Mouse (Mus musculus) heart, embryonic 10.5 days (tissue): Measurements from ENCODE around the gene Ddx39b. TPM values are rescaled to one million over a fixed set of nuclear protein-coding genes. Genes with fewer than 3 reads are reported as not detected.

Experiments
- DNase-seq: peaks from one replicate; pipeline ENCODE4 v3.0.0-alpha.2; 2017; ENCODE audit warnings: low spot score
- H3K27ac ChIP-seq: fragments of 300-500 bp; sonication (generic); 2 replicates; pipeline ENCODE4 v1.5.1; 2016; ENCODE audit warnings: mild to moderate bottlenecking
- H3K27me3 ChIP-seq: fragments of 300-500 bp; sonication (generic); 2 replicates; pipeline ENCODE4 v1.6.1; 2016; ENCODE audit warnings: mild to moderate bottlenecking; ENCODE audit not compliant: poor library complexity, insufficient read depth, severe bottlenecking
- H3K36me3 ChIP-seq: fragments of 300-500 bp; sonication (generic); 2 replicates; pipeline ENCODE4 v1.6.1; 2016; ENCODE audit warnings: mild to moderate bottlenecking, moderate library complexity
- H3K4me1 ChIP-seq: fragments of 300-500 bp; sonication (generic); 2 replicates; pipeline ENCODE4 v1.6.1; 2016; ENCODE audit warnings: mild to moderate bottlenecking
- H3K4me3 ChIP-seq: fragments of 300-500 bp; sonication (generic); 2 replicates; pipeline ENCODE4 v1.5.1; 2016; ENCODE audit warnings: mild to moderate bottlenecking, moderate library complexity
- H3K9me3 ChIP-seq: fragments of 300-500 bp; sonication (generic); 2 replicates; pipeline ENCODE4 v1.6.1; 2016; ENCODE audit warnings: mild to moderate bottlenecking, moderate library complexity
- WGBS: fragments of 180-500 bp; shearing (Covaris S2); methylation state at CpG from one replicate; pipeline ENCODE4 v1.1.7; 2016; 5-methylcytosine and 5-hydroxymethylcytosine counted together
- polyA plus RNA-seq: library from polyadenylated mRNA; unstranded; fragments of >200 nt; fragmentation: Nextera tagmentation; extraction: Ambion mirVana; gene quantifications from 2 replicates; pipeline ENCODE4 v1.2.1, GENCODE M21; 2016

Gene Ddx39b
- polyA plus RNA-seq, 1 experiment from 2014 or later: 489 TPM

GRCm38 (mm10) chr17:35240384-35241304 lies 902 bp upstream of the Ddx39b start:
- Histone ChIP-seq H3K27me3 (no peaks in the 10 kb centered on the region), H3K27ac (peak overlapping the region; percentile 100), H3K4me3 (peak overlapping the region; percentile 76), H3K36me3 (peaks cover 28% of the 10 kb centered on the region), H3K4me1 (peaks cover 46% of the 10 kb centered on the region), H3K9me3 (no peaks in the 10 kb centered on the region)
- DNase-seq: no peak
- 31% methylated on average over 12 of the region's 12 CpGs for WGBS

GRCm38 (mm10) chr17:35242015-35242941 lies 732 bp downstream of the Ddx39b start:
- Histone ChIP-seq H3K27me3 (no peaks in the 10 kb centered on the region), H3K36me3 (peaks cover 44% of the 10 kb centered on the region), H3K4me1 (peaks cover 48% of the 10 kb centered on the region), H3K9me3 (no peaks in the 10 kb centered on the region), H3K27ac (peak overlapping the region; percentile 100), H3K4me3 (peak overlapping the region; percentile 76)
- WGBS: under 1% methylated on average over 55 of the region's 55 CpGs
- peak; percentile 91 for DNase-seq

GRCm38 (mm10) chr17:35243086-35243485 lies 1.5 kb downstream of the Ddx39b start:
- Histone ChIP-seq H3K9me3 (no peaks in the 10 kb centered on the region), H3K27ac (peak overlapping the region; percentile 100), H3K4me1 (peaks cover 48% of the 10 kb centered on the region), H3K27me3 (no peaks in the 10 kb centered on the region), H3K4me3 (peak overlapping the region; percentile 76), H3K36me3 (peaks cover 51% of the 10 kb centered on the region)
- DNase-seq: no peak
- 22% methylated on average over 16 of the region's 16 CpGs for WGBS

- Histone ChIP-seq H3K4me1 (peaks cover 45% of the 10 kb centered on the region), H3K4me3 (peak overlapping the region; percentile 76; the same call in 1 of the 2 replicates), H3K27me3 (no peaks in the 10 kb centered on the region), H3K36me3 (peaks cover 70% of the 10 kb centered on the region), H3K27ac (no peak overlapping the region), H3K9me3 (no peaks in the 10 kb centered on the region)
- WGBS: 81% methylated on average over 2 of the region's 2 CpGs
- no peak for DNase-seq
These were observed 3.5 kb downstream of the Ddx39b start for GRCm38 (mm10) chr17:35244999-35245398.

GRCm38 (mm10) chr17:35245731-35246623 lies 4.4 kb downstream of the Ddx39b start:
- Histone ChIP-seq H3K4me1 (peaks cover 35% of the 10 kb centered on the region), H3K27me3 (no peaks in the 10 kb centered on the region), H3K36me3 (peaks cover 80% of the 10 kb centered on the region), H3K27ac (no peak overlapping the region), H3K4me3 (peak overlapping the region; percentile 15; the same call in 1 of the 2 replicates), H3K9me3 (no peaks in the 10 kb centered on the region)
- no peak for DNase-seq
- 87% methylated on average over 15 of the region's 15 CpGs for WGBS

GRCm38 (mm10) chr17:35247144-35247543 lies 5.6 kb downstream of the Ddx39b start:
- H3K27me3 ChIP-seq: no peaks in the 10 kb centered on the region
- H3K27ac ChIP-seq: no peak overlapping the region
- H3K9me3 ChIP-seq: no peaks in the 10 kb centered on the region
- peaks cover 35% of the 10 kb centered on the region for H3K4me1 ChIP-seq
- H3K36me3 ChIP-seq: peaks cover 90% of the 10 kb centered on the region
- 86% methylated on average over 7 of the region's 7 CpGs for WGBS
- H3K4me3 ChIP-seq: no peak overlapping the region
- DNase-seq: no peak

GRCm38 (mm10) chr17:35248986-35249385 lies 7.4 kb downstream of the Ddx39b start:
- no peaks in the 10 kb centered on the region for H3K9me3 ChIP-seq
- H3K4me3 ChIP-seq: no peak overlapping the region
- H3K36me3 ChIP-seq: peaks cover 98% of the 10 kb centered on the region
- DNase-seq: no peak
- H3K27me3 ChIP-seq: no peaks in the 10 kb centered on the region
- 91% methylated on average over 14 of the region's 14 CpGs for WGBS
- peaks cover 24% of the 10 kb centered on the region for H3K4me1 ChIP-seq
- no peak overlapping the region for H3K27ac ChIP-seq

GRCm38 (mm10) chr17:35249451-35250197 lies 8.1 kb downstream of the Ddx39b start:
- WGBS: 89% methylated on average over 19 of the region's 19 CpGs
- H3K4me1 ChIP-seq: peaks cover 18% of the 10 kb centered on the region

GRCm38 (mm10) chr17:35250348-35251120 lies 9.0 kb downstream of the Ddx39b start:
- H3K27ac ChIP-seq: no peak overlapping the region
- no peak for DNase-seq
- peaks cover 87% of the 10 kb centered on the region for H3K36me3 ChIP-seq
- no peak overlapping the region for H3K4me3 ChIP-seq
- H3K9me3 ChIP-seq: no peaks in the 10 kb centered on the region
- H3K27me3 ChIP-seq: no peaks in the 10 kb centered on the region
- H3K4me1 ChIP-seq: peaks cover 9% of the 10 kb centered on the region; the same call in 1 of the 2 replicates
- 94% methylated on average over 3 of the region's 3 CpGs for WGBS

More at GRCm38 (mm10) chr17:35249451-35250197, 8.1 kb downstream of the Ddx39b start:
- Histone ChIP-seq H3K27me3 (no peaks in the 10 kb centered on the region), H3K9me3 (no peaks in the 10 kb centered on the region), H3K4me3 (no peak overlapping the region), H3K36me3 (peaks cover 96% of the 10 kb centered on the region), H3K27ac (no peak overlapping the region)
- DNase-seq: no peak

GRCm38 (mm10) chr17:35251162-35251719 lies 9.7 kb downstream of the Ddx39b start:
- DNase-seq: no peak
- Histone ChIP-seq H3K4me1 (peaks cover 4% of the 10 kb centered on the region; the same call in 1 of the 2 replicates), H3K27me3 (0 out of 2 replicates have a peak, but pooled peaks cover 4% of the 10 kb centered on the region), H3K27ac (no peak overlapping the region), H3K36me3 (peaks cover 80% of the 10 kb centered on the region), H3K9me3 (no peaks in the 10 kb centered on the region), H3K4me3 (no peak overlapping the region)
- 82% methylated on average over 15 of the region's 15 CpGs for WGBS

- H3K36me3 ChIP-seq: peaks cover 73% of the 10 kb centered on the region
- H3K4me3 ChIP-seq: no peak overlapping the region
- no peaks in the 10 kb centered on the region for H3K4me1 ChIP-seq
- 85% methylated on average over 5 of the region's 5 CpGs for WGBS
- no peaks in the 10 kb centered on the region for H3K9me3 ChIP-seq
- DNase-seq: no peak
- H3K27me3 ChIP-seq: 0 out of 2 replicates have a peak, but pooled peaks cover 4% of the 10 kb centered on the region
- H3K27ac ChIP-seq: no peak overlapping the region
These were observed 10.4 kb downstream of the Ddx39b start for GRCm38 (mm10) chr17:35251981-35252380.
